Mouse (Mus musculus): ENCODE data around the gene Gm9918.
"Not testable (repeated sequence)": the region's sequence is repeated elsewhere in the genome, so short reads cannot be mapped to it uniquely, and the experiment has no call there.

Gm9918 gene

GRCm38 (mm10) chr15:102270274-102270960, at the start of gene Gm9918:
Gene Gm9918, plus strand, starts transcription at chr15:102270563.
- no peak for DNase-seq (ENCODE audit: low spot score in 2 of 2)

- no peak for DNase-seq (ENCODE audit: low spot score in 2 of 2)
These were observed 48.0 kb upstream of the Gm9918 start for GRCm38 (mm10) chr15:102222386-102222785.

DNA sequence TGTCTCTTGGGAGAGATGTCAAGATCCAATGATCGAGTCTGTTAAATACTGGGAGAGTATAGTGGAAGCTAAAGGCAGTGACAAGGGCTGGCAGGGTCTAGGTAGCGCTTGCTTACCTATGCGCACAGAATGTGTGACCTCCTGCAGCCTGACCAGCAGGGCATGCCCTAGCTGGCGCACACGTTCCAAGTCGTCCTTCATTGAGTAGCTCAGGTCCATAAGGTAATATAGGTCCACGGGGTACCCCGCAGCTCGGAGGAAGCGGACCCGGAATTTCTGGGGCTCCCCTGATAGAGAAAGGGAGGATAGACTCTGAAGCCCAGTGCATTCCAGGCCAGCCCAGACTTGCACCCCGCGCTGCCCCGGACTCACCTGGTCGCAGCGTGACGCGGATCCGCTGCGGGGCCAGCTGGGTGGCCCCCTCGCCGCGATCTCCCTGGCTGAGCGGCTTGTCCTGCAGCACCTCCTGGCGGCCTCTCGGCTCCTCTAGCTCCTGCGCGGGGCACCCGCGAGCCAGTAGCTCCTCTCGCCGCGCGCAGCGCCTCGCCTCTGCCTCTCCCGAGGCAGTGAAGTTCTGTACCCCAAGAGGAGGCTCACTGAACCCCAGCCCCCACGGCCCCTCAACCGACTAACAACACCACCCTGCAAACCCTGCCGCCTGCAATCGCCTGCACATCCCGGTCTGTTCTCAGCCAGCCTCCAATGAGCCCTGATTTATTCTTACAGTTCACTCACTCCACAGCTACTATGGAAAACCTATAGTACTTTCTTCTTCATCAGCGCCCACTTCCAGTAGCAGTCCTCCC, 46.0 kb upstream of the Gm9918 start:
- peak; percentile 77 to 81 for DNase-seq (ENCODE audit: low spot score in 2 of 2)

DNA sequence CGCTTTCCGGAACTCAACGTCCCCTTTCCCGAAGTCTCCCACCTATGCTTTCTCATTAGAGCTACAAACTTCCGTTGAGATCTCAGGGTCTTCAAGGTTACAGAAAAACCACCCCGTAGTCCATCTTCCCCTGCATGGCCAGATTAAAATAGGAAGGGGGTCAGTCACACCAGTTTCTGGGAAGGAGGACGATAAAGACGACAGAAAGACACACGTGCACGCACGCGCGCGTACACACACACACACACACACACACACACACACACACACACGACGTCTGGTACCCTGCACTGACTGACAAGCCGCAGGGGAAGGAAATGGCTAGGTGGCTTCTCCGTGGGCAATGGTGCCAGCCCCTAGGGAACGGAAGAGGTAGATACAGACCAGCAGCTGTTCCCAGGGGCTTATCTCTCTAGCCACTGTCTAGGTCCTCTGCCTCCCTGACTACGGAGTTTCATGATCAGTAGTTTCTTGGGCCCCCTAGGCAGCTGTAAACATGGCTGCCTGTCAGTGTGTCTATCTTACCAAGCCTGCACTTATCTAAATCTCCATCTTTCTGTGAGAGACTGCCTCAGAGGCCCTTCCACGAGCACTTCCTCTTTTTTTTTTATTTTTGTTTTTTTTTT, 45.3 kb upstream of the Gm9918 start:
- DNase-seq (ENCODE audit: low spot score in 2 of 2): no peak

DNA sequence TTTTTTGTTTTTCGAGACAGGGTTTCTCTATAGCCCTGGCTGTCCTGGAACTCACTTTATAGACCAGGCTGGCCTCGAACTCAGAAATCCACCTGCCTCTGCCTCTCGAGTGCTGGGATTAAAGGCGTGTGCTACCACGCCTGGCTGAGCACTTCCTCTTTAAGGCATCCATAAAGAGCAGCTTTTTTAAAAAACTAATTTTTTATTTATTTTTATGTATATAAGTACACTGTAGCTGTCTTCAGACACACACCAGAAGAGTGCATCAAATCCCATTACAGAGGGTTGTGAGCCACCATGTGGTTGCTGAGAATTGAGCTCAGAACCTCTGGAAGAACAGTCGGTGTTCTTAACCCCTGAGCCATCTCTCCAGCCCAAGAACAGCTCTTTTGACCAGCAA, 44.7 kb upstream of the Gm9918 start:
- DNase-seq (ENCODE audit: low spot score in 2 of 2): not testable (repeated sequence)

DNA sequence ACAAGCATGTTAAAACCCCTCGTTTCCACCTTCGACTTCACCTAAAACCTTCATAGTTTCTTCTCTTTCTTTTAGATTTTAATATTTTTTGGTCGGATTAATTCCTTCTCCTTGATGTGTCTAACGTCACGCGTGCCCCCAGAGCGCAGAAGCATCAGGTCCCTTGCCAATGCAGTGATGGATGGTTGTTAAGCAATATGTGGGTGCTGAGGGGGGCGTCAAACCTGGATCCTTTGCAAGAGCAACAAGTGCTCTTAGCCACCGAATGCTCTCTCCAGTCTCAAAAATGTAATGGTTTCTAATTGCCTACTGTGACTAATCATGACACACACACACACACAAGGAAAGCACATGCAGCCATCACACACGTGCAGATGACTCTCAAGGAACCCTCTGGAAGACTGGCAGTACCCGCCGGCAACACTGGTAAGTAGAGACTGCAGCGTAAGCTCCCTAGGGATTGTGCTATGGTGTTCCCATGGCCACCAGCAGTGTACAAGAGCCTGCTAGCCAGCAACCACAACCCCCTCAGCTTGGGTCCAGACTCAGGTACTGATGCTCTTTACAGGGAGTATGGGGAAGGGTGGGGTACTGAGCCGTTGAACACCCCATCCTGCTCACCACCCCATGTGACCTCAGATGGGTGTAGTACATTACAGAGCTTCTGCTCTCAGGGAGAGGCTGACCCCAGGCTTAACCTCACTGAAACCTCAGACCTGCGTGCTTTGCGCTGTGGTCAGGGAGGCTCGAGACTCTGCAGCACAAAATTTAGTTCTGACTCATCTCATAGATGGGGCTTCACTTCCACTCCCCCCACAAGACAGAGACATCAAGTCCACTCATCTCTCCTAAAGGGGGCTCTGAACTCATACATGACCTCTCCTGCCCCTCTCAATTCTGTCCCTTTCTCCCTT, 39.7 kb upstream of the Gm9918 start:
- no peak for DNase-seq (ENCODE audit: low spot score in 2 of 2)

GRCm38 (mm10) chr15:102231748-102232147, 38.6 kb upstream of the Gm9918 start, which contains the start of gene Itgb7:
Gene Itgb7, minus strand, starts transcription at chr15:102231944.
- no peak for DNase-seq (ENCODE audit: low spot score in 2 of 2)

DNA sequence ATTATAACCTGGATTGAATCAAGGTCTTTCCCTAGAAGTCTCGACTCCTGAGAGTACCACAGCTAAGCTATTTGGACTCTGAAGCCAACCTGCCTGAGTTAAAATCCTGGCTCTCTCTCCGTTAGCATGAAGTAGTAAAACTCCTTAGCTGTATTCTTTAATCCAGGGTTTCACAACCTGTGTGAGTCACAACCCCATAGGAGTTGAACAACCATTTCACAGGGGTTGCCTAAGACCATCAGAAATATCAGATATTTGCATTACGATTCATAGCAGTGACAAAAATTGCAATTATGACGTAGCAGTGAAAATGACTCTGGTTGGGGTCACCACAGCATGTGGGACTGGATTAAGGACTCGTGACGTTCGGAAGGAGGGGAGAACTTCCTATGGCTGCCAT, 37.6 kb upstream of the Gm9918 start:
- no peak for DNase-seq (ENCODE audit: low spot score in 2 of 2)

DNA sequence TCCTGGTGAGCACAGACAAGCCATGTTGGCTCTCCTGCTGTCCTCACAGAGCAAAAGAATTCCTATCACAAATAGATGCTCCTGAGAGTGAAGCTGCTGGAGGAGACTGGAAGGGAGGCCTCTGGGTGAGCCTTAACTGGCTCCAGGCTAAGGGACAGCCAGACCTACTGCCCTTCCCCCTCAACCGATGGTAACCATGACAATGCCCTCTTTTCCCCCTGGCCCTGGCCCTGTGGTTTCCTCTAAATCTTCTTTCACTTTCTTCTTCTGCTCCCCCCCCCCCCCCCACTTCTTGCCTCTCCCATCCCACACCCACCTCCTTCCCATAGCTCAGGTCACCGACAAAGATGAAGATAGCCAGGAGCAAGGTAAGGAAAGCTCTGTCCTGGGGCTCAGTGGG, 36.5 kb upstream of the Gm9918 start:
- no peak for DNase-seq (ENCODE audit: low spot score in 2 of 2)

- DNase-seq (ENCODE audit: low spot score in 2 of 2): peak in 1 of 2 experiments; percentile 67
These were observed 34.9 kb upstream of the Gm9918 start for GRCm38 (mm10) chr15:102235371-102236027.

GRCm38 (mm10) chr15:102238543-102239259, 31.7 kb upstream of the Gm9918 start:
- no peak for DNase-seq (ENCODE audit: low spot score in 2 of 2)

- DNase-seq (ENCODE audit: low spot score in 2 of 2): peak; percentile 64 to 80
These were observed 31.1 kb upstream of the Gm9918 start for GRCm38 (mm10) chr15:102239260-102239590.

DNA sequence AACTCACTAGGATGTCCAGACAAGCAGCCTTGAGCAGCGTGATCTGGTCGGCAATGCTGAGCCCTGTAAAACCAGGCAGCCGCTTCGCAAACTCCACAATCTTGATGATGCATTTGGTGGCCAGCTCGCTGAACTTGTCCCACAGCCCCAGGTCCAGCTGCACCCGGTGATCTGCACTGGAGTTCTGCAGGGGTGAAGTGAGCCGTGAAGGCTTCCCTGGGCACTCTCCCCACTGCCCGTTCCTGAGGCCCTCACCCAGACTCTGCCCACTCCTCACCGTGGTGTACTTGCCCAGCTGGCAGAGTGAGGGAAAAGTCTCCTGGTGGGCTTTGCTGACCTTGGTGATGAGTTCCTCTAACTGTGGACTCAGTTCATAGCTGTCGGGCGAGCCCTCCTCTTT, 30.5 kb upstream of the Gm9918 start:
- no peak for DNase-seq (ENCODE audit: low spot score in 2 of 2)

DNA sequence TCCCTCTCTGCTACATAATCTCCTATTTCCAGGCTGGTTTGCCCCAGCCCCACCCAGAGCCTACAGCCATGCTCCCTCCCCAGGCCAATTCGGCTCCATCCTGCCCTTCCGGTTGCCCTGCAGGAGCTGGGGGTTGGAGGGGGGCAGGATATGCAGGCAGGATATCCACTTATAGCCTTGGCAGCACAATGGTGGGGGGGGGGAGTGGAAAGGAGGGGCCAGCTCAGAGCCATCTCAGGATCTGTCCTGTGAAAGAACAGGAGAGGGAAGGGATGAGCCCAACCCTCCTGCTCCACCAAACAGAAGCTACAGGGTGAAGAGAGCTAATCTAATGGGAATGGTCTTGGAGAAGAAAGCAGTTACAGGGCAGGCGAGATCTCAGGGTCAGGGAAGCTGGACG, 29.8 kb upstream of the Gm9918 start:
- DNase-seq (ENCODE audit: low spot score in 2 of 2): no peak

DNA sequence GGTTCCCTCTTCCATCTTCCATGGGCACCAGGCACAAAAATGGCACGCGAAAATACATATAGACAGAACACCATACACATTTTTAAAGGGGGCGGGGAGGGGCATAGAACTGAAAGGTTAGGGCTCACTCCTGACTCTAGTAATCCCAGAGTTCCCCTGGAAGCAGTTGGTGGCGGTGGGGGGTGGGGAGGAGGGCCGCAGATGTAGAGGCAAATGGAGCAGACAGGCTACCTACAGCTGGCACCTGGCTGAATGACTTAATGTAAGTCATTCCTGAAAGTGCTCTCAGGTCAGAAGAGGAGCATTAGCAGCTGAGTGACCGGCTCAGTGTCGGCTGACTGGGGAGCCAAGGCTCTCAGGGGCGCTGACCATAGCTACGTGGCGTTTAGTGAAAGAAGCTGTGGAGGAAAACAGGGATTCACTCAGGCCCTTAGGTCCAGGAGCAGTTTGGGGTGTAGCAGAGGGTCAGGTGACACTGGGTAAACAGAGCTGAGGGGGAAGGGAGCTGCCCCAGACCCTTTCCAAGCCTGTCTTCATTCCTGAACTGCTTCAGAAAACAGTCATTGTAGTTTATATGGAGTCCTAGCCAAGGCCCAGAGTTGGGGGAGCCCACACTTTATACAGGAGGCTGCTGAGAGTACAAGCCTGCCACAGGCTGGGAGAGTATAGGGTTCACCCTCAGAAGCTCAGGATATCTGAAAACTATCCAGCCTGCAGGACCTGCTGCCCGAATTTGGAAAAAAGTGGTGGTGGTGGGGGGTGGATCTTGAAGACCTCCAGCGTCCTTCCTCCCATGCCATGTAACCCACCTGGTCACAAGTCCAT, 27.7 kb upstream of the Gm9918 start:
- DNase-seq (ENCODE audit: low spot score in 2 of 2): no peak

GRCm38 (mm10) chr15:102243229-102244190, 26.9 kb upstream of the Gm9918 start:
- peak; percentile 55 to 79 for DNase-seq (ENCODE audit: low spot score in 2 of 2)

DNA sequence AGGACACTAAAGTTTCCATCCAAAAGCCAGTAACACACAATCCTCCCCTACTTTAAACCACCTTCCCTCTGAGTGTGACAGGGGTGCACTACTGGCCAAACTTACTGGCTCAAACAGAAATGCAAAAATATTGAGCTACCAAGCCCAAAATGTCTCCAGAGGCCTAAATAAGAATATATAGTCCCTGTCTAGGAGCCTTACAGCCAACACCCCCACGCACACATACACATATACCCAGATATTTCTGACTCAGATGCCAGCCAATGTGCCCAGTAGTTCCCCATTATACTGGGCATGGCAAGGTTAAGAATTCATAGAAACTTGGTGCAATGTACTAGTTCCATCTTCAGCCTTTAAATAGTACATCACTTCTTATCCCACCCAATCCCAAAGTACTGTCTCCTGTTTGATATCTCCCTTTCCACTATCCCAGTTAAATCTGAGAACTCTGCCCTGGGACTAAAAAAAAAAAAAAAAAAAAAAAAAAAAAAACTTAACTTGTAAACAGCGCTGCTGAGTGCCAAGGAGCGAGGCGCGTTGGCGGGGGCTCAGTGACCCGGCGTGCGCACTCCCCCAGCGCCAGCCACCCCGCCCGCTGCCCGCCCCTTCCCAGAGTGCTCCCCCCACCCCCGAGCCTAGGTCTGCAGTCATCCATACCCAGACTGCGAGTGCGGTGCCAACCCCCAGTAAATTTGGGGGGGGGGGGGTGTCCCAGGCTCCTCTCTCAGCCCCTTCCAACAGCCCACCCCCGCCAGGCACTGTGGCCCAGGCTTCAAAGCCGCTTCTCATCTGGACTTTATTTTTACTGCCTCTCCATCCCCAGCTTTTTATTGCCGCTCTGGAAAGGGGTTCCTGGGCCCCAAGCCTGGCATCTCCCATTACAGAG, 25.8 kb upstream of the Gm9918 start:
- DNase-seq (ENCODE audit: low spot score in 2 of 2): no peak
